Comparison of ENCODE assay signal across 15 mouse cellular contexts in genomic region chr6:91646822-91647221, GRCm38 (mm10). TPM values are rescaled to one million over a fixed set of nuclear protein-coding genes. Genes with fewer than 3 reads are reported as not detected.
DNase-seq lines count a peak whose midpoint lies in the region; ATAC-seq and TF ChIP-seq lines count a peak whose summit lies in the region.
"Had no signal": no experiment of that assay in that cellular context is flagged by ENCODE, and none has a peak within 500 bp of the region (broad histone marks: within the 10 kb centered on the region; RNA-seq: fewer than 3 reads in every experiment).

No protein-coding gene starts in this region.

- no peak overlapping the region for H3K9ac ChIP-seq in forebrain, postnatal 0 days
- no peak overlapping the region for H3K9ac ChIP-seq in heart, embryonic 15.5 days
- no peak overlapping the region for H3K9ac ChIP-seq in kidney, embryonic 14.5 days (ENCODE audit: low read depth, low read length)
- H3K9ac ChIP-seq in limb, embryonic 14.5 days (ENCODE audit: low read depth, low read length, severe bottlenecking), result no peak overlapping the region
- H3K9ac ChIP-seq: hindbrain, embryonic 14.5 days; limb, embryonic 13.5 days; liver, embryonic 15.5 days; midbrain, embryonic 15.5 days had no signal

- intact Hi-C loops in heart, postnatal 10 days (cut with DNase I), result no loop called here

- H3K4me2 ChIP-seq in forebrain, postnatal 0 days (ENCODE audit: low read depth), result no peak overlapping the region
- no peak overlapping the region for H3K4me2 ChIP-seq in heart, embryonic 15.5 days
- H3K4me2 ChIP-seq in kidney, embryonic 14.5 days (replicated peaks; ENCODE audit: low read depth, low read length), result no peak overlapping the region
- no peak overlapping the region for H3K4me2 ChIP-seq in limb, embryonic 14.5 days (replicated peaks; ENCODE audit: low read depth, low read length, severe bottlenecking)
- H3K4me2 ChIP-seq: hindbrain, embryonic 14.5 days; limb, embryonic 13.5 days; liver, embryonic 15.5 days; midbrain, embryonic 15.5 days had no signal

- peaks cover 4% of the 10 kb centered on the region; the same call in 1 of the 2 replicates for H3K27me3 ChIP-seq in forebrain, embryonic 10.5 days (ENCODE audit: poor library complexity, severe bottlenecking)
- H3K27me3 ChIP-seq in forebrain, postnatal 0 days (ENCODE audit: insufficient read depth, low read length), result no peaks in the 10 kb centered on the region
- peaks cover 21% of the 10 kb centered on the region for H3K27me3 ChIP-seq in heart, embryonic 15.5 days
- H3K27me3 ChIP-seq in kidney, embryonic 14.5 days (ENCODE audit: control insufficient read depth, insufficient read depth, low read length), result no peaks in the 10 kb centered on the region
- H3K27me3 ChIP-seq in limb, embryonic 14.5 days (ENCODE audit: control insufficient read depth, insufficient read depth, low read length), result no peaks in the 10 kb centered on the region
- H3K27me3 ChIP-seq: limb, embryonic 13.5 days; liver, embryonic 15.5 days; midbrain, embryonic 15.5 days had no signal

- no peak for TF ChIP-seq POLR2A in limb, embryonic 14.5 days (IDR thresholded peaks at IDR 0.05; ENCODE audit: borderline replicate concordance, extremely low read depth, insufficient read depth, insufficient read length)

- no peaks in the 10 kb centered on the region for H3K9me3 ChIP-seq in forebrain, embryonic 10.5 days
- no peaks in the 10 kb centered on the region for H3K9me3 ChIP-seq in forebrain, postnatal 0 days (ENCODE audit: low read length)
- H3K9me3 ChIP-seq in heart, embryonic 15.5 days (replicated peaks), result no peaks in the 10 kb centered on the region
- H3K9me3 ChIP-seq in kidney, embryonic 14.5 days (ENCODE audit: control insufficient read depth, low read length), result no peaks in the 10 kb centered on the region
- H3K9me3 ChIP-seq in limb, embryonic 14.5 days (ENCODE audit: control insufficient read depth, low read length), result no peaks in the 10 kb centered on the region
- H3K9me3 ChIP-seq: limb, embryonic 13.5 days; liver, embryonic 15.5 days; midbrain, embryonic 15.5 days had no signal

- no peak for TF ChIP-seq CTCF in forebrain, postnatal 0 days (IDR thresholded peaks at IDR 0.05; ENCODE audit: low read depth)

- no peak overlapping the region for H3K4me3 ChIP-seq in forebrain, embryonic 10.5 days
- H3K4me3 ChIP-seq in forebrain, postnatal 0 days (ENCODE audit: low read depth, low read length), result no peak overlapping the region
- H3K4me3 ChIP-seq in heart, embryonic 15.5 days, result no peak overlapping the region
- H3K4me3 ChIP-seq in kidney, embryonic 14.5 days (ENCODE audit: low read length), result no peak overlapping the region
- H3K4me3 ChIP-seq in limb, embryonic 14.5 days (replicated peaks; ENCODE audit: low read length), result no peak overlapping the region
- H3K4me3 ChIP-seq: limb, embryonic 13.5 days; liver, embryonic 15.5 days; midbrain, embryonic 15.5 days had no signal

- no peak for DNase-seq in forebrain, embryonic 10.5 days (ENCODE audit: extremely low spot score, low spot score)
- no peak for DNase-seq in forebrain, postnatal 0 days
- no peak for DNase-seq in heart, postnatal 10 days
- peak; percentile 56 for DNase-seq in kidney, adult 9 months
- DNase-seq in limb, embryonic 14.5 days (ENCODE audit: low spot score), result no peak
- DNase-seq: adrenal gland, adult 8-10 months had no signal

- peaks cover 18% of the 10 kb centered on the region for H3K4me1 ChIP-seq in forebrain, embryonic 10.5 days
- H3K4me1 ChIP-seq in forebrain, postnatal 0 days (ENCODE audit: insufficient read depth), result no peaks in the 10 kb centered on the region
- peaks cover 10% of the 10 kb centered on the region for H3K4me1 ChIP-seq in heart, embryonic 15.5 days (replicated peaks)
- 0 out of 2 replicates have a peak, but pooled peaks cover 6% of the 10 kb centered on the region for H3K4me1 ChIP-seq in kidney, embryonic 14.5 days (ENCODE audit: control insufficient read depth, insufficient read depth, low read length)
- peaks cover 9% of the 10 kb centered on the region for H3K4me1 ChIP-seq in limb, embryonic 14.5 days (ENCODE audit: control insufficient read depth, insufficient read depth, low read length)
- H3K4me1 ChIP-seq: liver, embryonic 15.5 days had no signal

- 81% methylated on average over 4 of the region's 4 CpGs for WGBS in forebrain, embryonic 10.5 days
- WGBS in forebrain, postnatal 0 days, result 79% methylated on average over 4 of the region's 4 CpGs
- WGBS in heart, embryonic 15.5 days, result 58% methylated on average over 4 of the region's 4 CpGs
- WGBS in kidney, embryonic 14.5 days, result 61% methylated on average over 4 of the region's 4 CpGs
- WGBS in limb, embryonic 14.5 days, result 64% methylated on average over 4 of the region's 4 CpGs

- 0 out of 2 replicates have a peak overlapping the region, but pooled peaks have one; percentile 6 for H3K27ac ChIP-seq in forebrain, embryonic 10.5 days
- no peak overlapping the region for H3K27ac ChIP-seq in forebrain, postnatal 0 days (ENCODE audit: low read depth, low read length)
- H3K27ac ChIP-seq in heart, embryonic 15.5 days, result peak overlapping the region; percentile 40
- no peak overlapping the region for H3K27ac ChIP-seq in kidney, embryonic 14.5 days (ENCODE audit: low read depth, low read length)
- H3K27ac ChIP-seq in limb, embryonic 14.5 days (replicated peaks; ENCODE audit: low read depth, low read length), result no peak overlapping the region
- H3K27ac ChIP-seq: hindbrain, embryonic 14.5 days; limb, embryonic 13.5 days; liver, embryonic 15.5 days; midbrain, embryonic 15.5 days had no signal

- H3K36me3 ChIP-seq in forebrain, embryonic 10.5 days (replicated peaks), result no peaks in the 10 kb centered on the region
- no peaks in the 10 kb centered on the region for H3K36me3 ChIP-seq in forebrain, postnatal 0 days (ENCODE audit: insufficient read depth)
- H3K36me3 ChIP-seq in heart, embryonic 15.5 days, result no peaks in the 10 kb centered on the region
- no peaks in the 10 kb centered on the region for H3K36me3 ChIP-seq in kidney, embryonic 14.5 days (ENCODE audit: control insufficient read depth, insufficient read depth, low read length)
- H3K36me3 ChIP-seq in limb, embryonic 14.5 days (ENCODE audit: control insufficient read depth, insufficient read depth, low read length), result no peaks in the 10 kb centered on the region
- H3K36me3 ChIP-seq: limb, embryonic 13.5 days; liver, embryonic 15.5 days; midbrain, embryonic 15.5 days had no signal

- no peak for ATAC-seq in forebrain, postnatal 0 days
- ATAC-seq in heart, embryonic 15.5 days (replicated peaks; ENCODE audit: insufficient number of reproducible peaks, insufficient read depth, low FRiP score, low read depth), result peak; percentile 42; the same call in 1 of the 2 replicates
- no peak; the same call in 1 of the 2 replicates for ATAC-seq in kidney, embryonic 14.5 days (ENCODE audit: low FRiP score, low TSS enrichment)
- 0 out of 2 replicates have a peak, but pooled peaks have one; percentile 7 for ATAC-seq in limb, embryonic 14.5 days (ENCODE audit: low FRiP score, low read depth)
- ATAC-seq in inflammation-experienced regulatory T-cells, adult 6 months, result no peak
- ATAC-seq: intestine, embryonic 16.5 days; lung, postnatal 0 days; midbrain, embryonic 15.5 days had no signal

RNA-seq across cellular contexts. Expression of gene Slc6a6, which starts 37.0 kb away (rescaled TPM):
- 42.4 and 47.0 TPM in 2 replicates for polyA plus RNA-seq in forebrain, embryonic 10.5 days (2016; fragmentation: Nextera tagmentation; extraction: Ambion mirVana)
- total RNA-seq in forebrain, postnatal 0 days (2014; rRNA removed), result 72.2 and 101 TPM in 2 replicates
- 89.5 and 139 TPM in 2 replicates for polyA plus RNA-seq in forebrain, postnatal 0 days (2015; fragmentation: Nextera tagmentation; extraction: Ambion mirVana)
- polyA plus RNA-seq in heart, embryonic 15.5 days (2015; fragmentation: Nextera tagmentation; extraction: Ambion mirVana), result 72.5 and 74.9 TPM in 2 replicates
- total RNA-seq in heart, postnatal 10 days (2021), result 100 to 1,000 TPM; 160 to 173 TPM
- 51.7 and 95.1 TPM in 2 replicates for polyA plus RNA-seq in kidney, embryonic 14.5 days (2014; fragmentation: Nextera tagmentation; extraction: Ambion mirVana)
- 43.3 and 54.4 TPM in 2 replicates for polyA plus RNA-seq in limb, embryonic 14.5 days (2012; rRNA removed)
- polyA plus RNA-seq in limb, embryonic 14.5 days (2014; fragmentation: Nextera tagmentation; extraction: Ambion mirVana), result 41.2 and 44.2 TPM in 2 replicates
- polyA plus RNA-seq in inflammation-experienced regulatory T-cells, adult 6 months (2017; shearing (Covaris generic)), result 10 to 100 TPM; 33.6 to 47.0 (median 35.3) TPM

Comparison
In these comparisons a context has a peak if more than half of its experiments do, and no peak if none do; other contexts are left out.
1. H3K27ac ChIP-seq: peak in forebrain, embryonic 10.5 days (single experiment) and heart, embryonic 15.5 days (single experiment); none in forebrain, postnatal 0 days (single experiment), kidney, embryonic 14.5 days (single experiment) and limb, embryonic 14.5 days (single experiment).
2. ATAC-seq: peak in heart, embryonic 15.5 days (single experiment) and limb, embryonic 14.5 days (single experiment); none in forebrain, postnatal 0 days (single experiment), kidney, embryonic 14.5 days (single experiment) and inflammation-experienced regulatory T-cells, adult 6 months (single experiment).